In genomic region chr16:90137175-90137574, GRCm38 (mm10) we compare ENCODE assay signal across 13 mouse cellular contexts.
"Had no signal": no experiment of that assay in that cellular context is flagged by ENCODE, and none has a peak within 500 bp of the region (broad histone marks: within the 10 kb centered on the region; RNA-seq: fewer than 3 reads in every experiment).

No protein-coding gene starts in this region.

- H3K9ac ChIP-seq: limb, embryonic 15.5 days; neural tube, embryonic 13.5 days had no signal

- H3K4me3 ChIP-seq: limb, embryonic 15.5 days; midbrain, embryonic 10.5 days; neural tube, embryonic 13.5 days had no signal

- ATAC-seq: intestine, postnatal 0 days had no signal

- DNase-seq: kidney, adult 9 months; kidney, postnatal 36 days; layer of hippocampus, adult 9-11 months; layer of hippocampus, postnatal 36 days; lung, adult 18-20 months; midbrain, embryonic 14.5 days; right cerebral cortex, postnatal 25 days; thymus, postnatal 4 days had no signal

- H3K4me2 ChIP-seq: limb, embryonic 15.5 days; neural tube, embryonic 13.5 days had no signal

- H3K27me3 ChIP-seq: limb, embryonic 15.5 days; neural tube, embryonic 13.5 days had no signal

- H3K27ac ChIP-seq: kidney, postnatal 0 days; limb, embryonic 15.5 days; midbrain, embryonic 10.5 days; neural tube, embryonic 13.5 days had no signal

- H3K9me3 ChIP-seq: limb, embryonic 15.5 days; neural tube, embryonic 13.5 days had no signal
